Mouse (Mus musculus) B cell, adult 67 days (primary cell): Measurements from ENCODE around the gene Zfyve27. TPM values are rescaled to one million over a fixed set of nuclear protein-coding genes. Genes with fewer than 3 reads are reported as not detected.

ENCODE experiments used
- total RNA-seq, 2 experiments: library from RNA; stranded (reverse); gene quantifications; 4 replicates each; pipeline ENCODE4 v1.2.4; 2023

Gene Zfyve27
- total RNA-seq: 10 to 100 TPM; 80.3 to 86.8 TPM

GRCm38 (mm10) chr19:42163764-42164163 is at the start of gene Zfyve27:
Zfyve27 (plus strand) TSS chr19:42163951.

DNA sequence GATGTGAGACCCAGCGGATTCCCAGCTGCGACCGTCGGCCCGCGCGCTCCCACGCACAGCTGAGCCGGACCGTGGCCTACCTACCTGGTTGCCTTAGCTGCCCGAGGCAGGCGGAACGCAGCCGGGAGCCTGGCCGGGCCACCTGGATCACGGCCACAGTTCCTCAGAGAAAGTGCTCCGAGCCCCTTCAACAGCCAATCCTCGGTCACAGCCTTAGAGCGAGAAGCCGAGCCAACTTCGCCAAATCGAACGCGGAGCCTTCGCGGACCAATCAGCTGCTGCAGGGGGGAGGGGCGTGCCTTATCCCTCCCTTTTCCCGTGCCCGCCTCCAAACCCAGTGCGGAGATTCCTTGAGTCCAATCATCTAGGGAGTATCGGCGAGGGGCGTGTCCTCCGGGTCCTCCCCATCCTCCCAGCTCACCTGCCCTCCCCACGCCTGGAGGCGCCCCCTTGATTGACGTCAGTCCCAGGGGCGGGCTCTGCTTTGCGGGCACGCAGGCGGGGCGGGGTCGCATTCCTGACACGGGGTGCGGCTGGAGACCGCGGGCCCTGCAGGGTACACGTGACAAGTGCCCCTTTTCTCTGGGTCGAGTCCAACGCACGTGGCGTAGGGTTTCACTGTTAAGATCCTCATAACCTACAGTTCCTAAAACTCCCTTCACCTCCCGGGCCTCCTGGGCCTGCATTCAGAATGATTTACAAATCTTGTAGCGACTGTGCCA is 34.8 kb upstream of the Zfyve27 start, which contains the start of gene Avpi1:
TSS of gene Avpi1 (minus strand) at position 273 of the 722 bp plus-strand sequence.

GRCm38 (mm10) chr19:42147170-42147768 is 16.5 kb upstream of the Zfyve27 start, which contains the start of gene Marveld1:
Marveld1 (plus strand) TSS chr19:42147400.

DNA sequence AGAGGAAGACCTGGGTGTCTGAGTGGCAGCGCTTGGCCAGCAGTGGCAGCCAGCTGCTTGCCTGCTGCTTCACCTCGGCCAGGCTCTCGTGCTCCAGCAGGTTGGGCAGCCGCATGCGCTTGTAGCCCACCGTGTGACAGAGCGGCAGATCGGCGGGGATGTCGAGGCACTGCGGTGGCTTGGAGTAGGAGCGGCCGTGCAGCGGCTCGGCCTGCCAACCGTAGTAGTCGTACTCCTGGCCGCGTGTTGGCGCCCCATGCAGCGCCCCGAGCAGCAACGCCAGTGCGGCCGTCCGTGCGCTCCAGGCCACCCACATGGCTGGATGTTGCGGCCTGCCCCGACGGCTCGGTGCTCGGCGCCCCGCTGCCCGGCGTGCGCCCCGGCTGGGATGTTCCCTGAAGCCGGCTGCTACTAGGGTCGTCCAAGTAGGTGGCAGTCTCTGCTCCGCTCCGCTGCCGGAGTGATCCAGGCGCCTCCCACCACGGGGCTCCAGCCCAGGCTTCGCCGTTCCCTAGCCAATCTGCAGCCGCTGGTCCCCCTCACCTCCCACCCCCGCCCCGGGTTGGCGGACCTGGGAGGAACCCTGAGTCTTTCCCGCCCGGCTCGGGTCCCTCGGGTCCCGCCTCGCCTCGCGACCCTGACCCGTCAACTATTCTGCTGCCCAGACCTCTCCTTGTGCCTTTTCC is 38.1 kb downstream of the Zfyve27 start, which contains the start of gene Sfrp5:
TSS of gene Sfrp5 (minus strand) at position 557 of the 686 bp plus-strand sequence.

Other genes starting within 250 kb of the Zfyve27 start
- 10 to 100 TPM; 53.8 to 57.0 TPM for gene Exosc1, start 230.5 kb upstream of the Zfyve27 start, total RNA-seq
- 10 to 100 TPM; 40.3 to 41.5 TPM for gene Zdhhc16, start 230.5 kb upstream of the Zfyve27 start, total RNA-seq
- gene Mms19, start 182.8 kb upstream of the Zfyve27 start, total RNA-seq: 100 to 1,000 TPM in 1 of 2 experiments, 10 to 100 TPM in 1; 79.2 to 111 TPM
- 1 to 10 TPM; 8.8 to 9.3 TPM for gene Ubtd1, start 182.2 kb upstream of the Zfyve27 start, total RNA-seq
- not detected for gene Ankrd2, start 128.0 kb upstream of the Zfyve27 start, total RNA-seq
- gene Hoga1, start 118.3 kb upstream of the Zfyve27 start, total RNA-seq: not detected
- not detected for gene 4933411K16Rik, start 111.7 kb upstream of the Zfyve27 start, total RNA-seq
- under 1 TPM in 1 of 2 experiments, not detected in 1; 0.29 TPM for gene Morn4, start 77.6 kb upstream of the Zfyve27 start, total RNA-seq
- gene Pi4k2a, start 73.5 kb upstream of the Zfyve27 start, total RNA-seq: 10 to 100 TPM; 40.8 to 42.0 TPM
- gene Avpi1, start 34.9 kb upstream of the Zfyve27 start, total RNA-seq: 1 to 10 TPM; 1.1 to 4.1 TPM
- gene Marveld1, start 16.6 kb upstream of the Zfyve27 start, total RNA-seq: 1 to 10 TPM in 1 of 2 experiments, under 1 TPM in 1; 0.77 to 1.2 TPM
- not detected for gene Sfrp5, start 38.3 kb downstream of the Zfyve27 start, total RNA-seq
- gene Golga7b, start 83.6 kb downstream of the Zfyve27 start, total RNA-seq: not detected